Mouse (Mus musculus) neutrophil, adult 5-6 weeks (primary cell): ENCODE data around the gene Clba1. TPM values are rescaled to one million over a fixed set of nuclear protein-coding genes. Genes with fewer than 3 reads are reported as not detected.

Experiments used
- ATAC-seq: fragments of 151-379, 151-347 bp; 2 replicates; pipeline ENCODE4 v1.8.0; 2017; ENCODE audit warnings: mild to moderate bottlenecking, moderate TSS enrichment; ENCODE audit not compliant: insufficient number of reproducible peaks, poor library complexity, low FRiP score, severe bottlenecking; ENCODE audit errors: extremely low read depth
- total RNA-seq: library from RNA; stranded (forward); fragments of 200-1000 nt; gene quantifications from 2 replicates; pipeline ENCODE4 v1.2.3, GENCODE M21; 2017

Clba1 gene
- total RNA-seq, 1 experiment from 2014 or later, result 0.70 TPM

DNA sequence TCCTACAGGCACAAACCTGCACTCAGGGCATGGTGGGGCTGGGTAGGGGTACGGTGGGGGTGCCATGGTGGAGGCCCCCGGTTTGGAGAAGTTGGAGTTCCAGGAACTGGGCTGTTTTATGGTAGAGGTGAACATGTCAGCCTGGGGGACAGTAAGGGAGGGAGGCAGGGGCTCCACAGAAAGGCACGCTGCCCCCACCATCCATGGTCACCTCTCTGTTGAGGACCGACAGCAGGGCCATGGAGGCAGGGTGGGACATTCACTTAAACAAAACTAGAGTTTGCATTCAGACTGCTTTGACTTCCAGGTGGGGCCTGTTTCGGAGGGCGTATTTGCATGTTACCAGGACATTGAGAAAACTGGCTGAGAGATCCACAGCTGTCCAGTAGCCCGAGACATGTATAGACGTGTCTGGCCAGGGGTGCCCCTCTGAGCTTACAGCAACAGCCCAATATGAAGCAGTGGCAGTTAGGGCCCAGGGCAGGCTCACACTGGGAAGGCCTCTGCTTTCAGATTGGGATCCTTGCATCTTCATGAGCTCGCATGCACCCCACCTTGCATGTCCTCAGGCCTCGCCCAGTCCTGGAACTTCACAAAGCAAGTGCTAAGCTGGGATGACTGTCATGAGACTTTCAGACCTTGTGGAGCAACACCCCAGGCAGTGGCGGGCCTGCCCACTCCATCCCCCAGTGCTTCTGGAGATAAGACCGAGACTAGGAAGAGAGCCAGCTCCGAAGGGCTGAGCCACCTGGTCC is 15.0 kb upstream of the Clba1 start:
- ATAC-seq, result no peak

DNA sequence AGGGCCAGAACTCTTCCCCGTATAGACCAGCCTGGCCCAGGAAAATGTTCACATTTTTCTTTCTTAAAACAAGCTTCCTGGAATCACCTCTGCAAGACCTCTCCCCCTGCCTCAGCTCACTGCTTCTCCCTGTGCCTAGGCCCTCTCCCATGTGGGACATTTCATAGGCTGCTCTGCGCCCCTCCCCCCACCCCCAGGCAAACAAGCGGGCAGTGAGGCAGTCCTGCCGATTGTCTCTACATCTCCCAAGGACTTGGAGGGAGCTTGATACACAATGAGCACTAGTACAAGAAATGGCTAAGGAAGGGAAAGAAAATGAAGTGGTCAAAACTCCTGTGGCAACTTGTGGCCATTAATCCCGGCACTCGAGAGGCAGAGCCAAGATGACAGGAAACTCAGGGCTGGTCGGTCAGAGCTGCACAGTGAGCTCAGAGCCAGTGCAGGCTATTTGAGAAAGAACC is 14.4 kb upstream of the Clba1 start:
- no peak for ATAC-seq

DNA sequence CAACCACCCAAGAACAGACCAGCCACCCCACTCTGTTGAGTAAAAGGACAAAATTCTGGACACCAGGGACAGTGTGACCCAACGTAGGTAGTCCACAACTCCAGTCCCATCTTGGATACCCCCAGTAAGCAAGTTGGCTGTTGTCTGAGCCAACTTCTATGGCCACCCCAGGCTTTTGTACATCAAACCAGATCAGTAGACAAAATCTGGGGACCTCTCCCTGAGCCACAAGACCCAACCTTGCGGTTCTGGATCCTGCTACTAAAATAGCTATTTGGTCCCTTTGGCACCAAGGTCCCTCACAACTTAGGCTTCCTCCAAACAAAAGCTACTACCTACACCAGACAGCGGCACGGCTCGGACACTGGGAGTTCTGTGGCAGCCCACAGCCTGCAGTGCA is 13.7 kb upstream of the Clba1 start:
- ATAC-seq, result no peak

DNA sequence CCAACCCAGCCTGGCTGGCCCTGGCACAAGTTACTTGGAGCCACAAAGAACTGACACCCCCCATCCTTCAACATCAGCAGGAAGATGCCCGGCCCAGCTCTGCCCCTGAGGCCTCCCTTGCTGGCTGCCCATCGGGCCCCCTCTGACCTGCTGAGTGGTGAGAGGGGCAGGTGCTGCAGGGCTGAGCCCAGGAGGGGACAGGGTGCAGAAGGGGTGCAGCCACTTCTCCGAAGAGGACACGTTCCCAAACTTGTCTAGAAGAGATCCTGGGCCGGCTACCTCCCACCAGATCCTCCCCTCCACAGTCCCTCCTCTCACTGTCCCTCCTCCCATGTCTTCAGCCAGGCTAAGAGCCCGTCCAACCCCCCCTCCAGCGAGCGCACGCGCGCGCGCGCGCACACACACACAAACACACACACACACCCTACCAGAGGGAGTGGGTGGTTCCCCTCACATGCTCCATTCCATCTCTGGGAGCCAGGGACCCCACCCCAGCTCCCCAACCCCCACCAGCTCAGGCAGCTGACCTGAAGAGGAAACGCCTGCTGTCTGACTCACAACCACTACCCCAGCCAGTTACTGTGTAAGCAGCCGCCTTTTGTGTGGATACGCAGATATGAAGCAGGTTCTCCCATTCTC is 13.2 kb upstream of the Clba1 start:
- no peak for ATAC-seq

DNA sequence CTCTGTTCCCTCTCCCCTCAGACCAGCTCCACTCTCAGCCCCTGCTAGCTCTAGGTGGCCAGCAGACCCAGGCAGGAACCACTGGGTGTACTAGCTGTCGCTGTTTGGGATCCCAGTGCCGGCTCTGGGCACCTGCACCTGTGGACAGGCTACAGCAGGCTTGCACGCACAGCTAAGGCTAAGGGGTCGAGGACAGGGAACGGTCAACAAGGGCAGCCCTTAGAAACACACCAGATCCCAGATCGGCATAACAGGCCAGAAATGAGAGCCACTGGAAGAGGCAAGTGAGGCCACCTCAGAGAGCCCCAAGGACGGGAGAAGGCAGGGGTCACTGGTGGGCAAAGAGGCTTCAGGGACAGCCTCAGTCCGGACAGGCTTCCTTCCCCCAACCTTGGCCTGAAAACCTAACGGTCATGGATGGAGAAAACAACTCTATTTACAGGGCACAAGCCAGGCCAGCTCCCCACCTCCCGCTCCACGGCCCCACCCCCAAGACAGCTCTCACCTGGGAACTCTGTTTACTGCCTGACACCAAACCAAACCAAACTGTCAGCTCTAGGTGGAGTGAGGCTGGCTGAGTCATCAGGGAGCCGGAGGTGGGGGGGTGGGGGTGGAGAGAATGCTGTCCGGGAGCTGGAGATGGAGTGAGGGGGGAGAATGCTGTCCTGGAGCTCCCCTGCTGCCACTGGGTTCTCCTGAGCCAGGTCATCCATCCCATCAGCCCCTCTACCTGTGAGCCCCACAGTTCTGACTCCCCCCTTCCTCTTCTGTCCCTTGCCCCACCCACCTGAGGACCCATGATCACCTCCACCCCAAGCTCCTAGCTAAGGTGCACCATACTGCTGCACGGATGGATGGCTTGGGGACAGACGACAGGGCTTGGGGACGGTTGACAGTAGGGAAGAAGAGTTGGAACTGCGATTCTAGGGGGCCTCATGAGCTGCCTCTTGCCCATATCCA is 11.9 kb upstream of the Clba1 start:
- ATAC-seq, result no peak

DNA sequence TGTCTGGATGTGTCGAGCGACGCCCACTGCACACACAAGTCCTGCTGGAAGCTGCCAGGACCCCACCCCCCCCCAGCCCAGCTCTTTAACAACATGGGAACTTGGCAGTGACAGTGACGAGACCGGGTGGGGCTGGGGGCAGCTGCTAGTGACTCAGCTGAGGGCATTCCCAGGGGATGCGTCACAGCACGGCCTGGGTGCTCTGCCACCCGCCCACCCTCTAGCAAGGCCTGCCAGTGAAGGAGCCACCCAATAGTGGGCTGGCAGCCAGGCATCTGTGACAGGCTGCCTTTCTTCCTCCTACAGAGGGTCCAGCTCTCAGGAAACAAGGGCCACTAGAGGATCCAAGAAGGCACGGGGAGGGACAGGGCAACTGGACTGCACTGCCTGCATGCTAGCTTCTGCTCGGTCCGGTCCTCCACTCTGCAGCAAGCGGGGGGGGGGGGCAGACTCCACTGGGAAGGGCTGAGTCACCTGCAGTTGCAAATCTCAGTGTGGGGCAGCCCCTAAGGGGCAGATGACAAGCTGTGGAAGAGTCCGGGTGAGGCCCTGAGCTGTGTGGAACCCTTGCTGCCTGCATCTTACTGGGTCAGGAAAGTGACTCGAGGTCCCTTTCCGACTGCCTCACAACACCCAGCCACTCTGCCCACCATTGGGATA is 10.9 kb upstream of the Clba1 start:
- no peak for ATAC-seq

DNA sequence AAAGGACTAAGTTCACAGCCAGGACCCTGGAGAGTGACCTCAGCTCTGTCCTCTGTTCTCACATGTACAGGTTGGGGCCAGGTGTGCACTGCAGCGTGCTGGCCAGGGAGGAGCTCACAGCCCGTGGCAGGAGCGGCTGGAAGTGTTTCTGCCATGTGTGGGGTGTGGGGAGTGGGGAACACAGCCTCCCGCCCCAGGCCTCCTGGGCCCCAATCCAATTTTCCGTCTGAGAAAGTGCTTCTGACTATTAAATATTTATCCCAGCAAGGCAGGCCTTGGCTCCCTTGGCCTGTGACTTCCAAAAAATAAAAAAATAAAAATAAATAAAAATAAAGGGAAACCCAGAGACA is 10.4 kb upstream of the Clba1 start:
- no peak for ATAC-seq

DNA sequence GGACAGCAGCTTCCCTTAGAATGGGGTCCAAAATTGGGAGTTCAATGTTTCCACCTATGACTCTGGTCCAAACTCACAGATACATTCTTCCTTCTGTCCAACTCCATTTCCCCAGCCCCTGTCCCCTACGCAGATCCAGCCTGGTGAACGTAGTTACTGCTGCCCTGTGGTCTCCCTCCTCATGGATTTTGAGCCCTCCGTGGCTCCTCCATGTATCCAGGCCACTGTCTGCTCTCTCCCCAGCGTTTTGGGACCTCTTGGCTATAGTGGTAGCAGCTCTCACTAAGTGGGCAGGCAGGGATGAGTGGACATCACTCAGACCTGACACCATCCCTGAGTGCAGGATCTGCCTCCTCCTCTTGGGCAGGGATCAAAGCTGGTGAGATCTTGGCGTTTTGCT is 10.0 kb upstream of the Clba1 start:
- ATAC-seq, result no peak

DNA sequence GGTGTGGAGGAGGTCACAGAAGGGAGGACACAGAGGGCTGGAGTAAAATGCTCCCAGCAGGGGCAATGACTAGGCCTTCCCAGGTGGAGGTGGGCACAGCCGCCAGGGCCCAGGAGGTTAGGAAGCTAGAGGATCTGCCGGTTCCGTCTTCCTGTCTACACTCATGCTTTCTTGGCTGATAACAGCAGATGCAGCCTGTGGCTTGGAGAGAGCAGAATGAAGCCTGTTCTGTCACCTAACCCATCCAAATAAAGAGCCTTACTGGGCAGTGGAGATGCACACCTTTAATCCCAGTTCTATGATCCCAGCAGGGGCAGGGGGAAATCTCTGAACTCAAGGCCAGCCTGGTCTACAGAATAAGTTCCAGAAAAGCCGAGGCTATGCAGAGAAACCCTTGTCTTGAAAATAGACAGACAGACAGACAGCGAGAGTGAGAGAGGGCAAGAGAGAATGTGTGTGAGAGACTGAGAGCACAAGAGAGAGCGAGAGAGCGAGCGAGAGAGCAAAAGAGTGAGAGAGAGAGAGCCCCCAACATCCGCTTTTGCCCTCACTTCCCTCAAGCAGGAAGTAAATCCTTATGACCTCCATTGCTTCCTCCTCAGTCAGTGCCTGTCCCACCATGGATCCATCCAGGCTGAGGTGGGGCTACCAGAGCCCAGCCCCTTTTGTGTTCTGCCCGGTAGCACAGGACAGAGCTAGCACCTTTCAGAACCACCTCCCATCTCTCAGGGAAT is 9.3 kb upstream of the Clba1 start:
- no peak for ATAC-seq

DNA sequence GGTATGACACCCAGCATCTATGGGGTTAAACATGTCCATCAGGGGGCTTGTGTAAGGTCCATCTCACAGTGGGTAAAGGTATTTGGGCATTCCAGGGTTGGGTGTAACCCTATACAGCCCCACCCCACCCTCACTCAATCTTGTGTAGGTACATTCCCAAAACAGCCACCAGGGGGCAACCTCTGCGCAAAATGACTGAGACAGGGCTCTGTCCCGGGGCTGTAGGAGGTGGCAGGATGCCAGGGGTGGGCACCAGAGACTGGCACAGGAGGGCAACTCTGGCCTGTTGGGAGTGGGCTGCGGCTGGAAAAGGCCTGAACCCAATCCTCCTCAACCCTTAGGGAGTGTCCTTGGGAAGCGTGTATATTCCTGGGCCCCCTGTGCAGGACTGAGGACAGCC is 8.3 kb upstream of the Clba1 start:
- ATAC-seq, result peak; percentile 58

DNA sequence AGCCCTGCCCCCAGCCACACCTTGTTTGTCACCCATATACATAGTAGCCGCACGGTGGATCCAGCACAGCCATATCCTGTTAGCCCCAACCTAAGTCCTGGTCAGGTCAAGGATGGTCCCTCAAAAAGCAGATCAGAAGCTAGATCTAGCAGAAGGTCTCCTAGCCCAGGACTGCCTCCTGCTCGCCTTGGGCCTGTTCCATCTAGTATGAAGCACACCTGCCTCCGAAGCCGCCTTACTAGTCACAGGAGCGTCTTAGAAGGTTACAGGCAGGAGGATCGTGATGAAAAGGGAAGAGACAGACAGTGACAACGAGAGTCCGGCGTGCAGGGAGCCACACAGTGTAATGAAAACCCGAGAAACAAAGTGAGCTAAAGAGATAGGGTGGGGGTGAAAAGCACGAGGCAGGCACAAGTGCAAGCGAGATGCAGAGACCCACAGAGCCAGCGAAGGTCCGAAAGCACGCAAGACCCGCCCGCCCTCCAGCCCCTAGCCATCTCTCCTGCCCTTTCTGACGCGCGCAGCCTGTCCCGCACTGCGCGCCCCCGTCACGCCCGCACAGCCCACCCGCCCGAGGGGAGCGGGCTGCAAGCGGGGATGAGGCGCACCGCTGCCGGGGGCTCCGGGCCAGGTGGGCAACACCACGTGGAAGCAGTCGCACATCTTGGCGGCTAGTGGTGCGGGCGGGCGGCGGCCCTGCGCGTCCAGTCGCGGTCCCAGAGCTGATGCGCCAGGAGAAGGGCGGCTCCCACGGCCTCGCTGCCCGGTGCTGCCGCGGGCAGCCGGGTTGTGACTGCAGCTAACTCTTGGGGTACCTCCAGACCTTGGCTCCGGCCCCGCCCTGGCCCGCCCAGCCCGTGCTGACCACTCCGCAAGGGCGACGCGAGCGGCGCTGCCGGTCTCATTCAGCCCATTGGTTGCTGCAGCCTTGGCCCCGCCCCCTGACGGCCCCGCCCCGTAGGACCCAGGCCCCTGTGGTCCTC is 6.6 kb upstream of the Clba1 start, which contains the start of gene Ahnak2:
Ahnak2 (minus strand) TSS at position 794 of the 983 bp plus-strand sequence.
- ATAC-seq, result no peak

DNA sequence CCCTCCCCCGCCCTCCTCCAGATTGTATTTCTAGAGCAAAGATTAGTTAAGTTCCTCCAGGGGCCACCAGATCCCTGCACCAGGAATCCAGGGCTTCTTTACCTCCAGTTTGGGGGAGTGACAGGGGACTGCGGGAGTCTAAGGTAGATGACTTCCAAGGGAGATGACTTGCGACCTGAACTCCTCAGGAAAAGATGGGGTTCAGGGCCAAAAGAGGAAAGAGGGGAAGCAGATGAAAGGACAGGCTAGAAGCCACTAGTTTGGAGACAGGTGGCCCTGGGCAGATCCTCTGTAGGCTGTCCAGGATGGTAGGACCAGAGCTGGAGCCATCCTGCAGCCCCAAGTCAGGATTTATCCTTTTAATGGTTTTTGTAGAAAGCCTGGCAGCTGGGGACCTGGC is 5.8 kb upstream of the Clba1 start:
- no peak for ATAC-seq

DNA sequence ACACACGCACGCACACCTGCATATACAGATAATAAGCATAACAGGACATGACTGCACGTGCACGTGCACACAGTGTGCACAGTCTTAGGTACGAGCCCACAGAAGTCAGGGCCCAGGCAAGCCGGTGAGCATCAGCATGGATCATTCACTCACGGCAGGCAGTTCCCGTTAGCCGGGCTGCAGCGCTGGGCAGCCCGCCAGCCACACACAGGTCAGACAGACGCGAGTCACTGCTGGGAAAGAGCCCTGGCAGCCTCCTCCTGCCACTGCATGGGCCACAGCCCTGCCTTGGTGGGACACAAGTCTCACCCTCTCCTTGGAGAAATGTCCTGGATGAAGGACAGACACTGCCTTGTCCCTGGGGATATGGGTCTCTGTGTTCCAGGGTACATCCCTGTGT is 4.7 kb upstream of the Clba1 start:
- no peak for ATAC-seq

DNA sequence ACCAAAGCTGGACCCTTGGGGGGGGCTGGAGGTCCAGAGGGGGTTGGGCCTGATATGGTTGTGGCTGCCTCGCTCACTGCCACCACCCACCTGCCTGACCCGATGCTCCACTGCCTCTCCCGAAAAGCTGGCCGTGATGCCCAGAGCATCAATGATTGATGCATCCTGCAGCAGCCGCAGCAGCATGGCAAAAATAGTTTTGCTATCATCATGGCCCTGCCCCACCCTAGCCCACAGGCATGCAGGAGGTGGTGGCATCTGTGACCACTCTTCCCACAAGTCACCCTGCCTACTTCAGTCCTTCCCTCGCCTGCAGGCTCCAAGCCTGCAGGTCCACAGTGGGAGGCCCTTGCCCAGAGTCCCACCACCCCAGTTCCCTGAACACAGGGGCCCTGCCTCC is 2.7 kb upstream of the Clba1 start:
- no peak for ATAC-seq

DNA sequence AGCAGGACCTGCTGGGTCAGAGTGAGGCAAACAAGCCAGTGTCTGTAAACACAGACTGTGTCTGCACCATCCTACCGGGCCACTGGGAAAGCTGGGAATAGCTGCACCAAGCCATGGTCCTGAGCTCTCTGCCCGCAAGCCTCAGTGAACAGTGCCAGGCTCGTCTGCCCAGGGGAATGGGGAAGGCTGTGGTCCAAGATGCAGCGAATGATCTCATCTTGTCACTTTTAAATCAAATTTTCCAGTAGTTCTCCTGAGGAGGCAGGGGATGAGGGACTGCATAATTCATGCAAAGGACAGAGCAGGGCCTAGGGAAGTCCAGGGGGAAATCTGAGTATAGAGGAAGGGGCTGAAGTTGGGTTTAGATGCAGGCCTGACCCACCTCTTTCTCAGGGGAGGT is 941 bp upstream of the Clba1 start:
- no peak for ATAC-seq

DNA sequence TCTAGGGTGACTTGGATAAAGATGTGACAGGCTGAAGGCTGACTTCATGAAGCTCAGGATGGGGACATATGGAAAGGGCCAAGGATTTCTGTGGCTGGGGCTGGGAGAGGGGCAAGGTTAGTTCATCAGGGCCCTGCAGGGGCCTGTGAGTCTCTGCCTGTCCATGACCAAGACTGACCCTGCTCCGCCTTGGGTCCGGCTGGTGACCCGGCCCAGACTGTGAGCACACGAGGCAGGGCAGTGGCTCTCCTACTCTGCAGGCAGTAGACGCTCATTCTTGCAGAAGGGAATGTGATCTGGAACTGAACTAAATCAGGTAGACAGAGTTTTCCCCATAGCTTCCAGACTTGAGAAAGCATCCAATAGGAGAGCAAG is 538 bp upstream of the Clba1 start:
- no peak for ATAC-seq

DNA sequence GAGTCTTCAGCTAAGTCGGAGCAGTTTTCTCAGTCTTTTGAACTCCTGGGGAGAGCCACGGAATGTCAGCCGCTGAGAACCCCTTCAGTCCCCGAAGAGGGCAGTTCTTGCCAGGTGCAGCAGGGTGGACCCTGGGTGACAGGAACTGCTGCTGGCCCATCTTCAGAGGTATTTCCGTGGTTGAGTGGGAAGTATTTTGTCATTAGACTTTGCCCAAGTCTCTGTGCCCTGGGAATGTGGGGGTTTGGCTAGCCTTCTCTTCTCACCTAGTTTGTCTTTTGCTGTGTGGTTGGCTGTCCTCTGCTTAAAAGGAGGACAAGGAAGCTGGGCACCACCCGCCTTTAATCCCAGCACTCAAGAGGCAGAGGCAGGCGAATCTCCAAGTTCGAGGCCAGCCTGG is 904 bp downstream of the Clba1 start:
- no peak for ATAC-seq
